Mouse (Mus musculus): ENCODE measurements around the gene Fbxw5.
"Not testable (repeated sequence)": the region's sequence is repeated elsewhere in the genome, so short reads cannot be mapped to it uniquely, and the experiment has no call there.

Fbxw5 gene

DNA sequence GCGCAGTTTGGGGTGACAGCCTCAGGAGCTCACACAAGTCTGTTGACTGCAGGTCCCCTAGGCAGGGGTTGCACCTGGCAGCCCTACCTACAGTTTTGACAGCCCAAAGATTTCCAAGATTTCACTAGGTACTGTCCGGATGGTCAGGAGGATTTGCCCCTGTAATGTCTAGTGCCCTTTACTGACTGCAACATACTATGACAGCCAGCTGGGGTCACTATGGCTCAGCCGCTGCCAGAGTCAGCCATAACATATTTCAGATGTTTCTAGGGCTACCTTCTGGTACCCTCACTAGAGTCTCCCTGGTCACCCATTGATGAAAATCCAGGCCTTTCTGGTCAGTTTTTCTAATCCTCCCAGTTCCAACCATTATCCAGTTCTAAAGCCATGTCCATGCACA is 9.4 kb downstream of the Fbxw5 start:
- CTCF ChIA-PET, result no interaction called here

DNA sequence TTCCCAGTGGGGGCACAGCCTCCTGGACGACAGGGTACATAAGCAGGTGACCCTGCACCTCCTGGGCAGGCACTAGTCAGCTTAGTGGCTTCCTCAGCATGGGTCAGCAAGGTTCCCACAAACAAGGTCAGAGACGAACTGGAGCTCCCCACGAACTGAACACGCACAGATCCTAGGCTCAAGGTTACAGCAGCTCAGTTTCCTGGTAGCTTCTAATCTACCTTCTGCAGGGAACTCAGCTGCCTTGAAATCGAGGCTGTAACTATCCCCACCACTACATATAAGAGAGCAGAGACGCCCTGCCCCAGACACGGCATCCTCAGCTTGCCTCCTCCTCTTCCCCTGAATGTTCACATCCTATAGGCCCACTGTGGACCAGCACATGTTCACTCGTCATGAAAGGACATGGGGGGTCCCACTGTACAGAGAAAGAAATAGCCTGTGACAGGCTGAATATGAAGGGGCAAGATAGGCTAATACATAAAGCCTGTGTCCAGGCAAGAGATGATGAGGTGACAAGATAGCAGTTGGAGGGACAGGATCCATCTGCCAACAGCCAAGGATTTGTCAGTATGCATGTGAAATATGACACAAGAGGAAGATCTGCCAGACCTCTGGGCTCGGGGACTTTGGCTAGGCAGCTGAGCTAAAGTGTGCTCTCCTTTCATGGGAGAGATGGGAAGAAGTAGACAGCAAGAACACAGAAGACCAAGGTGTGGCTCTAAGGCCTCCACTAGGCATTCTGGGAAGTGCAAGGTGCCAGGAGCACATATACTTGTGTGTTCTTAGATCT is 26.2 kb downstream of the Fbxw5 start:
- CTCF ChIA-PET, result interaction anchor here (0.6 kb wide), 1 partner anchor 12 kb away, joined by 3 read pairs; no protein-coding TSS in a partner anchor

DNA sequence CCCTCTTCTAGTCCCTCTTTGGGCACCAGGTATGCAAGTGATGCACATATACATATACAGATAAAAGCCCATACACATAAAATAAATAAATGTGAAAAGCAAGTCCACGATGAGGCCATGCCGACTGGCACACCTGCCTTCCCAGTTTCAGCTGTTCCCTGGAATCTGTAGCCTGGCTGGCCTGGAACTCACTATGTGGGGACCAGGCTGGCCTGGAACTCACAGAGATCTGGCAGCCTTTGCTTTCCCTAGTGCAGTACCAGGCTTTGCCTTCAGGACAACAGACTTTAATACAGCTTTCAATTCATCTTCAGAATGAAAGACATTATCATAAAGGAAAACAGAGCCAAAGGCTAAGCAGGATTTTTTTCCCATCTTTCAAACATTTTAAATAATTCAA is 33.2 kb downstream of the Fbxw5 start:
- CTCF ChIA-PET, result interaction anchor here (0.8 to 1.3 kb wide), 2 partner anchors 13 to 47 kb away, joined by 3 read pairs; partner anchors contain the start of gene Traf2

GRCm38 (mm10) chr2:25534178-25534865 is 33.8 kb downstream of the Fbxw5 start:
- CTCF ChIA-PET, result interaction anchor here (1.3 kb wide), 1 partner anchor 13 kb away, joined by 3 read pairs; the partner anchor contains the start of gene Traf2

- CTCF ChIA-PET, result interaction anchor here (0.6 to 0.7 kb wide), 3 partner anchors 11 to 275 kb away, joined by 3 read pairs; no protein-coding TSS in a partner anchor
Observed at GRCm38 (mm10) chr2:25534866-25535182, 34.3 kb downstream of the Fbxw5 start.

- CTCF ChIA-PET, result no interaction called here
Observed at GRCm38 (mm10) chr2:25536531-25536930, 36.0 kb downstream of the Fbxw5 start.

DNA sequence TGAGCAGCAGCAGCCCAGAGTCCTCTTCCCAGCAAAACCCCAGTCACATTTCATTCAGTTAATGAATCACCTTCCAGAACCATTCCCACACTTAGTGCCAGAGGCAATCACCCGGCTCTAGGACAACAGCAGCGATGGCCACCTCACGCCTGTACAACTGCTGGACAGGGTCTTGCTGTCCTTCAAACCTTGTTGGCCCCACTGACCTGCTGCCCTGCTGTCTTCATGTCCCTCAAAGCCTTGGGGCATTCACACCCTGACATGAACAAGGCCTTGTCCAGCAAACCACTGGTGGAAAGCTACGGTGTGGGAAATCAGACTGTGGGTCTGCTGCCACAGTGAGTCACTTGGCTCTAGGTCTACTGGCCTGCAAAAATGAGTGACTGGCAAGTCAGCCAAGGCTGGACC is 40.0 kb downstream of the Fbxw5 start:
- CTCF ChIA-PET, result interaction anchor here (0.6 kb wide), 1 partner anchor 21 kb away, joined by 4 read pairs; no protein-coding TSS in a partner anchor

DNA sequence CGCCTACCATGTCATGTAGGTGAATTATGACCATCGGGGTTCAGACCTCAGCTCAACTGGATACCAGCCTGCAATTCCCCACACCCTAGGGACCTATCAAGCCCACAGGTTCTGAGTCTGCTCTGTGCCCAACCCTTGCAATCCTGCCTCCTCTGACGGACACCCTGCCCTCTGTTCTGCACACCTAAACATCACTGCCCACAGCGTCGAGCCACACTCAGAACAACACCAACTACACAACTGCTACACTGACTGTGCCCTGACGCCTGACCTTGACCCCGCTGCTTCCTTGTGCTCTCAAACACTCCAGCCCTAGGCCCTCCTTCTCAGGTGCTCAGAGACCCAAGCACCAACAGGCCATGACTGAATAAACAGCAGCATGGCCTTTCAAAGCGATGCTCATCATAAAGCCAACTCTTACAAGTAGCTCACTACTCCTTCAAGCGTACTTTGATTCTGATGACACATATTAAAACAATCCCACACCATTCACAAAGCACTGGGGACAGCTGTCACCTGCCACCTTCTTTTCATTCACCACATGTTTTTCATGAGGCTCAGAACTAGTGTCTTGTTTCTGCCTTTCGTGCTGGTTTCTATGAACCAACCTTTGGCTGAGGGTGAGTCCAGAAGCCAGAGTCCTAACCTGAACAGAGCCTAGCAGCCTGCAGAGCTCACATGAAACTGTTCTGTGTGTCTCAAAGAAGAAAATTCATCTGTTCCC is 41.3 kb downstream of the Fbxw5 start:
- CTCF ChIA-PET, result no interaction called here

DNA sequence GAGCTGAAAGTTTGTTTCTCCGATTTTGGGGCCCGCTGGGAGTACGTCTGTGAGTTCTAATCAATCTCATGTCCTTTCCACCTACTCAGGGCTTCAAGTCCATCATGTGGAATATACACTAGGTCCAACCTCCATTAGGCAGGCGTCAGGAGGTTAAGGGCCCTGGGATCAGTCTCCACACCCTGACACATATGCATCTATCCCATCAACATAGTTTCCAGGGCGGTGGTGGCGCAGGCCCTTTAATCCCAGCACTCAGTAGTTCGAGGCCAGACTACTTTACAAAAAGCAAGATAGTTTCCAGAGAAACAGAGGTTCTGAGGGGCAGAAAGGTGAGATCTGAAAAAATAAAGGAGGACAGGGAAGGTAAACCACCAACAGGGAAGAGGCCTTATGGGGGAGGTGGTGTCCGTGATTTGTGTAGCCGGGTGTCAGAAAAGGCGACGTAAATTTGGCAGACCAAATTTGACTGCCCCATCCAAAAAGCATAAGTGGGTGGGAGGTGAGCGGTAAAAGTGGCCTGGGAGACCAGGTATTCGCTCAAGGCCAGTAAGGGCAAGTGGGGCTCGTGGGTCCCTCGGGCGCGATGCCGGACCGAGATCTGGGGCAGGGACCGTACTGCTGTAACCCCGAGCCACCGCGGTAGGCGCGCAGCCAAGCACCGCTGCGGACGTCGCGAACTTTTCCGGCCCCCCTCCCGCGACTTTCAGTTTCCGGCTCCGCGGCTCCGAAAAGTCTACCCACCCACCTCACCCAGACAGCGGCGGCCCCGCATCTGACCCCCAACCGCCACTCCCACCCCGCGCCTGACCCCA is 45.7 kb downstream of the Fbxw5 start:
- CTCF ChIA-PET, result interaction anchor here (0.7 to 1.6 kb wide), 2 partner anchors 11 to 32 kb away, joined by 7 to 21 read pairs; no protein-coding TSS in a partner anchor

GRCm38 (mm10) chr2:25546811-25547491 is 46.4 kb downstream of the Fbxw5 start, which contains the start of gene Traf2:
Traf2 (minus strand) TSS chr2:25546940.
- CTCF ChIA-PET, result interaction anchor here (0.6 to 1.6 kb wide), 6 partner anchors 10 to 49 kb away, joined by 3 to 21 read pairs (median 3); no protein-coding TSS in a partner anchor

- CTCF ChIA-PET, result interaction anchor here (0.6 kb wide), 1 partner anchor 23 kb away, joined by 5 read pairs; no protein-coding TSS in a partner anchor
Observed at GRCm38 (mm10) chr2:25549021-25549991, 48.8 kb downstream of the Fbxw5 start.

- CTCF ChIA-PET, result interaction anchor here (0.6 kb wide), 1 partner anchor 66 kb away, joined by 3 read pairs; no protein-coding TSS in a partner anchor
Observed at GRCm38 (mm10) chr2:25551186-25551585, 50.6 kb downstream of the Fbxw5 start.

- CTCF ChIA-PET, result not testable (repeated sequence)
Observed at GRCm38 (mm10) chr2:25553171-25553786, 52.7 kb downstream of the Fbxw5 start.
